Mouse (Mus musculus): Measurements from ENCODE around the gene Dapp1.

GRCm38 (mm10) chr3:137957864-137958263, 23.5 kb downstream of the Dapp1 start:
- TF ChIP-seq CTCF (IDR thresholded peaks at IDR 0.05; ENCODE audit: extremely low read depth, insufficient read length, insufficient replicate concordance, low read depth, low read length), result no peak
- no peak for TF ChIP-seq POLR2A (IDR thresholded peaks at IDR 0.05; ENCODE audit: low read depth, low read length)
